Mouse (Mus musculus) hindbrain, postnatal 0 days (tissue): ENCODE data around the gene Jph2. TPM values are rescaled to one million over a fixed set of nuclear protein-coding genes. Genes with fewer than 3 reads are reported as not detected.

Experiments used
- ATAC-seq: fragments of 200-750 bp; cut with Nextera tagmentation; 2 replicates; pipeline ENCODE4 v1.8.0; 2017; ENCODE audit warnings: mild to moderate bottlenecking, moderate TSS enrichment, moderate library complexity
- DNase-seq: peaks from one replicate; pipeline ENCODE4 v3.0.0-alpha.2; 2015; ENCODE audit warnings: low spot score
- H3K27ac ChIP-seq: fragments of 300-500 bp; sonication (generic); 2 replicates; pipeline ENCODE4 v1.5.1; 2014; ENCODE audit warnings: mild to moderate bottlenecking
- H3K27me3 ChIP-seq: fragments of 300-500 bp; sonication (generic); 2 replicates; pipeline ENCODE4 v1.6.1; 2014; ENCODE audit warnings: low read length, mixed read lengths; ENCODE audit not compliant: insufficient read depth
- H3K36me3 ChIP-seq: fragments of 300-500 bp; sonication (generic); 2 replicates; pipeline ENCODE4 v1.6.1; 2014; ENCODE audit warnings: low read length, mixed read lengths; ENCODE audit not compliant: insufficient read depth
- H3K4me1 ChIP-seq: fragments of 300-500 bp; sonication (generic); 2 replicates; pipeline ENCODE4 v1.6.1; 2014; ENCODE audit warnings: antibody characterized with exemption, low read length, mixed read lengths; ENCODE audit not compliant: insufficient read depth
- H3K4me2 ChIP-seq: fragments of 300-500 bp; sonication (generic); 2 replicates; pipeline ENCODE4 v1.6.1; 2014; ENCODE audit warnings: low read depth, mild to moderate bottlenecking, low read length, moderate library complexity, mixed read lengths
- H3K4me3 ChIP-seq: fragments of 300-500 bp; sonication (generic); 2 replicates; pipeline ENCODE4 v1.5.1; 2014; ENCODE audit warnings: low read length
- H3K9ac ChIP-seq: fragments of 300-500 bp; sonication (generic); replicated peaks from 2 replicates; pipeline ENCODE4 v1.6.1; 2014; ENCODE audit warnings: mild to moderate bottlenecking, low read length, moderate library complexity, mixed read lengths
- H3K9me3 ChIP-seq: fragments of 300-500 bp; sonication (generic); 2 replicates; pipeline ENCODE4 v1.6.1; 2016; ENCODE audit warnings: low read length, mixed read lengths
- CTCF ChIP-seq: IDR thresholded peaks from 2 replicates; pipeline ENCODE4 v1.5.1; 2016; ENCODE audit warnings: antibody characterized with exemption, control low read depth, low read depth
- WGBS: fragments of 180-500 bp; shearing (Covaris S2); extraction: QIAGEN DNeasy Blood & Tissue Kit; methylation state at CpG from one replicate; pipeline ENCODE4 v1.1.7; 2014; 5-methylcytosine and 5-hydroxymethylcytosine counted together
- polyA plus RNA-seq: library from polyadenylated mRNA; unstranded; fragments of >200 nt; fragmentation: Nextera tagmentation; extraction: Ambion mirVana; gene quantifications from 2 replicates; pipeline ENCODE4 v1.2.1, GENCODE M21; 2015
- total RNA-seq: library from RNA; depleted of rRNA; stranded (reverse); fragments of >200 nt; gene quantifications from 2 replicates; pipeline ENCODE4 v1.2.3, GENCODE M21; 2014

The Jph2 gene
- total and polyA plus RNA-seq, 2 experiments from 2014 or later = 0.88 to 1.2 TPM

- Histone ChIP-seq H3K9me3 (no peaks in the 10 kb centered on the region), H3K9ac (no peak overlapping the region), H3K4me2 (no peak overlapping the region), H3K4me3 (no peak overlapping the region), H3K27me3 (no peaks in the 10 kb centered on the region), H3K4me1 (no peaks in the 10 kb centered on the region), H3K27ac (no peak overlapping the region), H3K36me3 (no peaks in the 10 kb centered on the region)
- DNase-seq (no peak), ATAC-seq (no peak)
- TF ChIP-seq CTCF = no peak
- WGBS = 84% methylated on average over 12 of the region's 12 CpGs
Observed at GRCm38 (mm10) chr2:163356113-163356840, 41.5 kb downstream of the Jph2 start.

GRCm38 (mm10) chr2:163355666-163356065 is 42.1 kb downstream of the Jph2 start:
- Histone ChIP-seq H3K27me3 (no peaks in the 10 kb centered on the region), H3K9me3 (no peaks in the 10 kb centered on the region), H3K4me3 (no peak overlapping the region), H3K4me2 (no peak overlapping the region), H3K27ac (no peak overlapping the region), H3K9ac (no peak overlapping the region), H3K36me3 (no peaks in the 10 kb centered on the region), H3K4me1 (no peaks in the 10 kb centered on the region)
- ATAC-seq = no peak
- 81% methylated on average over 8 of the region's 8 CpGs for WGBS
- no peak for DNase-seq
- no peak for TF ChIP-seq CTCF

GRCm38 (mm10) chr2:163353731-163354130 is 44.1 kb downstream of the Jph2 start:
- WGBS = 24% methylated on average over 7 of the region's 7 CpGs
- no peak overlapping the region for H3K4me3 ChIP-seq
- ATAC-seq (no peak), DNase-seq (no peak)
- no peak overlapping the region for H3K4me2 ChIP-seq
- H3K9ac ChIP-seq = no peak overlapping the region
- H3K9me3 ChIP-seq = no peaks in the 10 kb centered on the region
- no peaks in the 10 kb centered on the region for H3K36me3 ChIP-seq
- no peak overlapping the region for H3K27ac ChIP-seq
- H3K27me3 ChIP-seq = no peaks in the 10 kb centered on the region
- TF ChIP-seq CTCF = no peak
- H3K4me1 ChIP-seq = peaks cover 3% of the 10 kb centered on the region; the same call in 1 of the 2 replicates

- DNase-seq (no peak), ATAC-seq (no peak)
- peaks cover 3% of the 10 kb centered on the region; the same call in 1 of the 2 replicates for H3K4me1 ChIP-seq
- TF ChIP-seq CTCF = peak; percentile 25
- H3K27me3 ChIP-seq = no peaks in the 10 kb centered on the region
- H3K9me3 ChIP-seq = no peaks in the 10 kb centered on the region
- H3K4me3 ChIP-seq = no peak overlapping the region
- H3K4me2 ChIP-seq = no peak overlapping the region
- H3K27ac ChIP-seq = no peak overlapping the region
- WGBS = 58% methylated on average over 5 of the region's 5 CpGs
- H3K9ac ChIP-seq = no peak overlapping the region
- no peaks in the 10 kb centered on the region for H3K36me3 ChIP-seq
Observed at GRCm38 (mm10) chr2:163350443-163350842, 47.4 kb downstream of the Jph2 start.

GRCm38 (mm10) chr2:163349411-163349810 is 48.4 kb downstream of the Jph2 start:
- H3K27me3 ChIP-seq = no peaks in the 10 kb centered on the region
- WGBS = 42% methylated on average over 9 of the region's 9 CpGs
- no peak for TF ChIP-seq CTCF
- H3K4me1 ChIP-seq = peaks cover 3% of the 10 kb centered on the region; the same call in 1 of the 2 replicates
- H3K36me3 ChIP-seq = no peaks in the 10 kb centered on the region
- no peak overlapping the region for H3K9ac ChIP-seq
- no peaks in the 10 kb centered on the region for H3K9me3 ChIP-seq
- no peak overlapping the region for H3K27ac ChIP-seq
- H3K4me2 ChIP-seq = no peak overlapping the region
- DNase-seq = peak; percentile 54
- peak; percentile 61; the same call in 1 of the 2 replicates for ATAC-seq
- H3K4me3 ChIP-seq = no peak overlapping the region

GRCm38 (mm10) chr2:163348677-163349076 is 49.1 kb downstream of the Jph2 start:
- Histone ChIP-seq H3K27me3 (no peaks in the 10 kb centered on the region), H3K27ac (no peak overlapping the region), H3K4me2 (no peak overlapping the region), H3K36me3 (no peaks in the 10 kb centered on the region), H3K9ac (no peak overlapping the region), H3K9me3 (no peaks in the 10 kb centered on the region), H3K4me1 (peaks cover 3% of the 10 kb centered on the region; the same call in 1 of the 2 replicates), H3K4me3 (no peak overlapping the region)
- 69% methylated on average over 7 of the region's 7 CpGs for WGBS
- no peak for DNase-seq
- TF ChIP-seq CTCF = no peak
- ATAC-seq = no peak

- no peaks in the 10 kb centered on the region for H3K9me3 ChIP-seq
- no peaks in the 10 kb centered on the region for H3K27me3 ChIP-seq
- H3K9ac ChIP-seq = no peak overlapping the region
- no peak overlapping the region for H3K4me2 ChIP-seq
- no peaks in the 10 kb centered on the region for H3K36me3 ChIP-seq
- no peak overlapping the region for H3K27ac ChIP-seq
- DNase-seq (no peak), ATAC-seq (no peak)
- 78% methylated on average over 8 of the region's 8 CpGs for WGBS
- TF ChIP-seq CTCF = no peak
- no peak overlapping the region for H3K4me3 ChIP-seq
- peaks cover 3% of the 10 kb centered on the region; the same call in 1 of the 2 replicates for H3K4me1 ChIP-seq
Observed at GRCm38 (mm10) chr2:163347517-163348184, 50.1 kb downstream of the Jph2 start.
